Mouse (Mus musculus): Measurements from ENCODE around the gene Chrm5. TPM values are rescaled to one million over a fixed set of nuclear protein-coding genes. Genes with fewer than 3 reads are reported as not detected.
"Not testable (repeated sequence)": the region's sequence is repeated elsewhere in the genome, so short reads cannot be mapped to it uniquely, and the experiment has no call there.

The Chrm5 gene
- polyA plus RNA-seq, 1 experiment from 2014 or later = 0.54 TPM

DNA sequence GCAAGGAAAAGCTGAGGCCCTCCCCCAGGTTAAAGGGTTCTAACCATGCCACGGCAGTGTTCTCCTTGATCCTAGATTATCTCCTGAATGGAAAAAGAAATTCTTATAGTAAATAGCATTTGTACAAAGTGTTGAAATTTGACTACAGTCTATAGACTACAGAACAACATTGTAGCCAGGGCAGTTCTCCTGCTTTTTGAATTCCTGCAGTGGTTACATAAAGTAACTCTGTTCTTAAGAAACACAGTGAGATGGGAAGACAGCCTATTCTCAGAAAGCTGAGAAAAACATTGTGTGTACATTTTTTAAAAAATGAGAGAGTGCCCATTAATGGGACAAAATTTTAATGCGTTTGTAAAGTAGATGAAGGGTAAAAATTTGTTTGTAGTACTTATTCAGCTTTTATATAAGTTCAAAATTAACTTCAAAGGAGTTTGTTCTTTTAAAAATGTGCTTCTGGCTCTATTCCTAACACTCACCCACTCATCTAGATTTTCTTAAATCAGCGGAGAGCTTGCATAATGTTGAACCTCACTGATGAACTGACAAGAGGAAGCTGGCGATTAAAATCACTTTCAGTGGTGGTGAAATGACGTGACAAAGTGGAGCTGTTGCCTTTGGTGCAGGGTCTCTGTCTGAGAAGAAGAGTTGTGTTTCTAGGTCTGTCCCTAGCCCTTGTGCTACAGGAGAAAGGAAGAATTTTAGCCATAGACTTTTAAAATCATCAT lies 5.4 kb downstream of the Chrm5 start:
- H3K9ac ChIP-seq = no peak overlapping the region
- no peaks in the 10 kb centered on the region for H3K4me1 ChIP-seq (replicated peaks)
- no peaks in the 10 kb centered on the region for H3K27me3 ChIP-seq
- no peak overlapping the region for H3K4me3 ChIP-seq
- no peak overlapping the region for H3K27ac ChIP-seq (replicated peaks)
- 87% methylated on average over 5 of the region's 5 CpGs for WGBS
- ATAC-seq (ENCODE audit: low read depth) = no peak
- H3K9me3 ChIP-seq = no peaks in the 10 kb centered on the region
- no peak overlapping the region for H3K4me2 ChIP-seq
- peaks cover 8% of the 10 kb centered on the region for H3K36me3 ChIP-seq

- Histone ChIP-seq H3K36me3 (peaks cover 37% of the 10 kb centered on the region), H3K4me3 (no peak overlapping the region), H3K9me3 (no peaks in the 10 kb centered on the region), H3K27ac (replicated peaks) (no peak overlapping the region), H3K4me2 (no peak overlapping the region), H3K9ac (no peak overlapping the region), H3K27me3 (no peaks in the 10 kb centered on the region), H3K4me1 (replicated peaks) (no peaks in the 10 kb centered on the region)
- ATAC-seq (ENCODE audit: low read depth) = no peak
- 90% methylated on average over 2 of the region's 2 CpGs for WGBS
Measured at GRCm38 (mm10) chr2:112472076-112472475, 8.5 kb downstream of the Chrm5 start.

DNA sequence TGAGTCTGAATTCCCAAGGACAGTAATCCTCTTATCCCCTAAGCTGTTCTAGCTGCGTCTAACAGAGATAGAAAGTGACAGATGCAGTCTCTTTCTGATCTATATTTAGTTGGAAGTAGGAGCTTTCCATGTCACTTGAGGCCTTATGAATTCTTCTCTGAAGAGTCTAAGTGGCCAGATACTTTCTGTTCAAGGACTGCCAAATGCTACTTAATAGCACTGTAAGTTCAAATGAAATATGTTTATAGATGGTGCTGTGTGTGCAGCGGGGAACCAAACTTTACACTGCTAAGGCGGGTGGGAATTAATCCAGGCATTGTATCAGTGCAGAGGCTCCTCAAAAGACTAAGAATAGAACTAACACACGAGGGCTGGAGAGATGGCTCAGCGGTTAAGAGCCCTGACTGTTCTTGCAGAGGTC lies 9.6 kb downstream of the Chrm5 start:
- no peak for ATAC-seq (ENCODE audit: low read depth)
- Histone ChIP-seq H3K27me3 (no peaks in the 10 kb centered on the region), H3K4me3 (no peak overlapping the region), H3K4me1 (replicated peaks) (no peaks in the 10 kb centered on the region), H3K36me3 (peaks cover 48% of the 10 kb centered on the region), H3K9ac (no peak overlapping the region), H3K4me2 (no peak overlapping the region), H3K27ac (replicated peaks) (no peak overlapping the region), H3K9me3 (no peaks in the 10 kb centered on the region)
- 88% methylated on average over 5 of the region's 5 CpGs for WGBS

- Histone ChIP-seq H3K27me3 (no peaks in the 10 kb centered on the region), H3K4me2 (no peak overlapping the region), H3K9ac (no peak overlapping the region), H3K9me3 (no peaks in the 10 kb centered on the region), H3K27ac (replicated peaks) (no peak overlapping the region), H3K36me3 (peaks cover 58% of the 10 kb centered on the region), H3K4me3 (no peak overlapping the region), H3K4me1 (replicated peaks) (no peaks in the 10 kb centered on the region)
- ATAC-seq (ENCODE audit: low read depth) = no peak
Measured at GRCm38 (mm10) chr2:112469542-112469941, 11.0 kb downstream of the Chrm5 start.

DNA sequence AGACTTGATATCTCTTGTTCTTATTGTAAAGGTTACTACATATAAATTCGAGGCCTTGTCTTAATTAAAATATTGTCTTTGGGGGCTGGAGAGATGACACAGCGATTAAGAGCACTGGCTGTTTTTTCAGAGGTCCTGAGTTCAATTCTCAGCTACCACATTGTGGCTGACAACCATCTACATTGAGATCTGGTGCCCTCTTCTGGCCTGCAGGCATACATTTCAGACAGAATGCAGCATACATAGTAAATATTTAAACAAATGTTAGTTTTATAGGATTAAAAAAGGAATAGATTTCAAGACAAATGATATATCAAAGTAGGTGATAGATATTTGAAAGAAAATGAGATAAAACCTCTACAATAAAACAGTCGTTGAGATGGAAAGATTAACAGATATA lies 20.0 kb downstream of the Chrm5 start:
- Histone ChIP-seq H3K4me2 (no peak overlapping the region), H3K9me3 (no peaks in the 10 kb centered on the region), H3K9ac (no peak overlapping the region), H3K27ac (replicated peaks) (no peak overlapping the region), H3K4me3 (no peak overlapping the region), H3K4me1 (replicated peaks) (peaks cover 17% of the 10 kb centered on the region), H3K27me3 (no peaks in the 10 kb centered on the region), H3K36me3 (peaks cover 35% of the 10 kb centered on the region)
- WGBS = 96% methylated on average over 3 of the region's 3 CpGs
- no peak for ATAC-seq (ENCODE audit: low read depth)

DNA sequence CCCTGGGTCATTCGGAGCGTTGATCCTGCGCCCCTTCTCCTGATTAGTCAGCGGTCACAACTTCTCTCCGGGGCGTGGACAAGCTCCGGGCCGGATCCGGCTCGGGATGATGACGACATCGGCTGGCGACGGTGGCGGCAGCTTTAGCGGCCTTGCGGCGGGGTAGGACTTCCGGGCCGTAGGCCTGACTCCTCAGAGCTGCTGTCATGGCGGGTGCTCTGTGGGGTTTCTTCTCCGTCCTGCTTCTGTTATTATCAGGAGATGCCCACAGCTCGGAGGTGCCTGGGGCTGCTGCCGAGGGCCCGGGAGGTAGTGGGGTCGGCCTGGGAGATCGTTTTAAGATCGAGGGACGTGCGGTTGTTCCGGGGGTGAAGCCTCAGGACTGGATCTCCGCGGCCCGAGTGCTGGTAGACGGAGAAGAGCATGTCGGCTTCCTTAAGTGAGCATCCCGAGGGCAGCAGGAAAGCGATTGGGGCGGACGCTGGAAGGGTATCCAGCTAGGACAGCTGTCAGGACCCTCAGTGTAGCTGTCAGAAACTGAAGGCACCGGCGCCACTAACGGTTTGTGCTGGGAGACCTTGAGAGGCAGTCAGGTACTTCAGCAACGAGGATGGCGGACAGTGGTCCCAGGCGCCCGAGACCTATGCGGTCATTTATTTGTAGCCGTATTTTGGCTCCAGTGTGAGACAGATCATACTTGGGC lies 25.6 kb downstream of the Chrm5 start, which contains the start of gene Emc7:
Gene Emc7, plus strand, starts transcription at position 136 of the 703 bp plus-strand sequence.
- peaks cover 19% of the 10 kb centered on the region for H3K4me1 ChIP-seq (replicated peaks)
- H3K27ac ChIP-seq (replicated peaks) = peak within 1 kb of the TSS; percentile 84
- peak within 1 kb of the TSS; percentile 83 for H3K4me3 ChIP-seq
- peak; percentile 97 for ATAC-seq (ENCODE audit: low read depth)
- peak within 1 kb of the TSS; percentile 88 for H3K9ac ChIP-seq
- H3K4me2 ChIP-seq = peak within 1 kb of the TSS; percentile 84
- H3K36me3 ChIP-seq = peaks cover 2% of the 10 kb centered on the region
- WGBS = under 1% methylated on average over 49 of the region's 49 CpGs
- no peaks in the 10 kb centered on the region for H3K27me3 ChIP-seq
- no peaks in the 10 kb centered on the region for H3K9me3 ChIP-seq

- Histone ChIP-seq H3K27ac (replicated peaks) (peak overlapping the region; percentile 75), H3K9me3 (no peaks in the 10 kb centered on the region), H3K4me1 (replicated peaks) (peaks cover 19% of the 10 kb centered on the region), H3K4me2 (peak overlapping the region; percentile 84), H3K4me3 (peak overlapping the region; percentile 83), H3K27me3 (no peaks in the 10 kb centered on the region), H3K9ac (peak overlapping the region; percentile 88), H3K36me3 (no peaks in the 10 kb centered on the region)
- peak; percentile 86; the same call in 1 of the 2 replicates for ATAC-seq (ENCODE audit: low read depth)
- WGBS = 33% methylated on average over 17 of the region's 17 CpGs
Measured at GRCm38 (mm10) chr2:112454125-112454861, 26.3 kb downstream of the Chrm5 start.

DNA sequence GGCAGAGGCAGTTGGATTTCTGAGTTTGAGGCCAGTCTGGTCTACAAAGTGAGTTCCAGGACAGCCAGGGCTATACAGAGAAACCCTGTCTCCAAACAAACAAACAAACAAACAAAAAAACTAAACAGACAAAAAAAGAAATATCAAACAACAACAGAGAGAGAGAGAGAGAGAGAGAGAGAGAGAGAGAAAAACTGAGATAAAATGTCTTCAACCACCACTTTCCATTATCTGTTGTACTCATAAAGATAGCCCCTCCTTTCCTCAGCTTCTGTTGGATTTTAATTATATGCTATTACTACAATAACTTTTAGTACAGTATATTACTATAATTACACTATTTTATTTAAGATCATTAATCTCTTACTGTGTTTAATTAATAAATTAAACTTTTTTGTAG lies 28.1 kb downstream of the Chrm5 start:
- H3K36me3 ChIP-seq; H3K4me2 ChIP-seq; H3K9ac ChIP-seq; H3K9me3 ChIP-seq; H3K27ac ChIP-seq (replicated peaks); ATAC-seq (ENCODE audit: low read depth); H3K27me3 ChIP-seq; H3K4me3 ChIP-seq: not testable (repeated sequence)
- H3K4me1 ChIP-seq (replicated peaks) = peaks cover 17% of the 10 kb centered on the region

DNA sequence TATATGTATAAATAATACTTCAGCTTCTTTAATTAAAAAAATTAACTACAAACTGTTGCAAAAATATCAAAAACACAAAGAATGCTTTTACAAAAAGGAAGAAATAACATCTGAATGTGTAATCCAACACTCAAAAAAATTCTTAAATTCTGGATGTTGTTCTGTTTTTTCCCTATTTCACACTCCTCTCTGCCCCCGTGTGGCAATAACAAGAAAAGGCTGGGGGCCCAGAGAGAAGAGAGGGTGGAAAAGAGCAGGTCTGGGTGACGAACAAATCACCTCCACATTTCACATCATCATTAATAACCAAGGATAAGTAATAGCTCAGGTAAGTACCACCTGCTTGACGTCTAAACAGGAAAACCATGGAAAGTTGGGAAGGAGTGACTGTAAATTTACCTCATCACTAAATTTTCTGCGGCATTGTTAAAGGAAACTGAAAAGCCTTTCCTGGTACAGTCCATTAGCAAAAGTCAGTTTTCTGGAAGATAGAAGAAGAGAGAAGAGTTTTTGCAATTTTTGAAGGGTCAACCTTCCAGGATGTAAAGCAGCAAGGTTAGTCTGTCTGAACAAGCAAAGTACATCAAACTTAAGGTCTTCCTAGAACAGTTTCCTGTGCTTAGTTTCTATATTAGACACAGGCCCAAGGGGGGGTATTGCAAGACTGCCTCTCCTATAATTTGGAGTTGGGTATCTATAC lies 30.8 kb downstream of the Chrm5 start:
- Histone ChIP-seq H3K9ac (no peak overlapping the region), H3K4me3 (no peak overlapping the region), H3K27ac (replicated peaks) (no peak overlapping the region), H3K36me3 (no peaks in the 10 kb centered on the region), H3K4me2 (no peak overlapping the region), H3K27me3 (no peaks in the 10 kb centered on the region; the same call in 1 of the 2 replicates), H3K4me1 (replicated peaks) (no peaks in the 10 kb centered on the region), H3K9me3 (no peaks in the 10 kb centered on the region)
- ATAC-seq (ENCODE audit: low read depth) = no peak
- 41% methylated on average over 4 of the region's 4 CpGs for WGBS

DNA sequence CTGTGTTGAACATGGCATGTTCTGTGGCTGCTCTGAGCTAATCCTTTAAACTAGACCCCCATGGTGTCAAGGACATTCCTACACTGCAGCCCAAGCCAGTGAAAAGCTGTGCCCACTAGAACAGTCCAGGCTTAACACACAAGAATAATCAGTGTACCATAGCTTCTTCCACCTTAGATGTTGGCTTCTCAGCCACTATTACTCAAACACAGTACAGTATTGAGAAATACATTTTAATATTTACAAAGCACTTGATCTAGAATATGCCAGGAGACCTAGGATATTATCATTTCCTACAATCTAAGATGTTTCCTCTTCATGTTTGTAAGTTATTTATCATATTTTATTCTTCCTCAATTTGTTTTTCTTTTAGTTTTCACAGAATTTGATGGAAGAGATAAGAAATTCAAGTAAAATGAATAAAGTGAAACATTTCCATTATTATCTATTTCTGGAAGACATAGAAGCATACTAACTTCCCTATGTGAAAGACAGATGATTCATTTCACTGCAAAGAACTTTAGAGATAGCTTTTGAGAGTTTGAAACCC lies 32.0 kb downstream of the Chrm5 start:
- H3K27me3 ChIP-seq = no peaks in the 10 kb centered on the region; the same call in 1 of the 2 replicates
- no peaks in the 10 kb centered on the region for H3K36me3 ChIP-seq
- no peak overlapping the region for H3K4me2 ChIP-seq
- no peaks in the 10 kb centered on the region for H3K9me3 ChIP-seq
- no peak overlapping the region for H3K9ac ChIP-seq
- ATAC-seq (ENCODE audit: low read depth) = no peak
- H3K4me3 ChIP-seq = no peak overlapping the region
- no peaks in the 10 kb centered on the region for H3K4me1 ChIP-seq (replicated peaks)
- H3K27ac ChIP-seq (replicated peaks) = no peak overlapping the region

DNA sequence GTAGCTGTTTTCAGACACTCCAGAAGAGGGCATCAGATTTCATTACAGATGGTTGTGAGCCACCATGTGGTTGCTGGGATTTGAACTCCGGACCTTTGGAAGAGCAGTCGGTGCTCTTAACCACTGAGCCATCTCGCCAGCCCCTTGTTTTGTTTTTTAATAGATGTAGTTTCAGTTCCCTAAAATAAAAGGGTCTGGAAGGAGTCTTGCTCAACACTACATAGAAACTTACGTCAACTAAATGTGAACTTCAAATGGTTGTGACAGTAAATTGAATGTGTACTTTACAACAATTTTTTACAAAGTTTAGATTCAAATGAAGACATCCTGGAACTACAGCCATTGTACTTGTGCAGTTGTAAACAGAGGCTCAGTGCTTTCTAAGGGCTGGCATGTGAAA lies 32.5 kb downstream of the Chrm5 start:
- H3K4me1 ChIP-seq (replicated peaks); H3K27ac ChIP-seq (replicated peaks): not testable (repeated sequence)

More for the DNA sequence above, 32.5 kb downstream of the Chrm5 start:
- 73% methylated on average over 4 of the region's 4 CpGs for WGBS
- H3K4me3 ChIP-seq; H3K4me2 ChIP-seq; H3K9me3 ChIP-seq; H3K9ac ChIP-seq; H3K36me3 ChIP-seq; H3K27me3 ChIP-seq; ATAC-seq (ENCODE audit: low read depth): not testable (repeated sequence)
